Mouse (Mus musculus) spleen, postnatal 36 days (tissue): ENCODE results near the gene Rrp8.

ENCODE experiments used
- DNase-seq, 2 experiments: peaks; one replicate each; pipeline ENCODE4 v3.0.0; 2022; ENCODE audit warnings: low spot score in 2 of 2, mixed read lengths in 1 of 2

The Rrp8 gene

DNA sequence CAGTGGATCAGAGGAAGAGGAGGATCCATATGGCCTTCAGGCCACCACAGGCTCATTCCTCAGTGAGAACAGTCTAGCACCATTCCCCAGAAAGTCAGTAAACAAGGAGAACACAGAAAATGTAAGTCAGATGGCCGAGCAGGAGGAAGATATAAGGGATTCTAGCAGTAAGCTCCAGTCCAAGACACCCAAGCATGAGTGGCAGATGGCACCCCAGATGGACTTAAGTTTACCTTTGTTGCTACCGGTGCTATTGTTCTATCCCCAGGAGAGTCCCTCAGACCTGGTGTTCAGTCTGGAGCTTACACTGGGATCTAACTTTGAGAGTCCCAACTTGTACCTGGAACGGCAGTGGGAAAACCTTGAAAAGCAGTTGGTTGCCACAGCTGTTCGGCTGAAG, 33.4 kb downstream of the Rrp8 start:
- DNase-seq, result no peak

DNA sequence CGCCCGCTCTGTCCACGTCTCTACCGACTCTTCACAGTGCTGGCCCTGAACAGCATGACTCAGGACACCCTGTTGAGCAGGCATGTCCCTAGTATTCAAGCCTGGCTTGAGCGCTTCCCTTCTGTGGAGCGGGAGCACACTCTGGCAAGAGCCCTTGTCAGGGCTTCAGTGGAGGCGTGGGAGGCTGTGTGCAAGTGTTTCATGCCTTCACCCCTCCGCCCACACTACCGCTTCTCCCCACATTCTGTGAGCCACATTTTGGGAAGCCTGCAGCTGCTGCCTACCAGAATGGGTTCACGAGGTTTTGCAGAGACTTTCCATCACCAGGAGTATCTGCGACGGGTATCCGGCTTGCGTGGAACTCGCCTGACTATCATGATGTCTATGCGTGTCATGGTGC, 34.0 kb downstream of the Rrp8 start:
- no peak for DNase-seq

DNA sequence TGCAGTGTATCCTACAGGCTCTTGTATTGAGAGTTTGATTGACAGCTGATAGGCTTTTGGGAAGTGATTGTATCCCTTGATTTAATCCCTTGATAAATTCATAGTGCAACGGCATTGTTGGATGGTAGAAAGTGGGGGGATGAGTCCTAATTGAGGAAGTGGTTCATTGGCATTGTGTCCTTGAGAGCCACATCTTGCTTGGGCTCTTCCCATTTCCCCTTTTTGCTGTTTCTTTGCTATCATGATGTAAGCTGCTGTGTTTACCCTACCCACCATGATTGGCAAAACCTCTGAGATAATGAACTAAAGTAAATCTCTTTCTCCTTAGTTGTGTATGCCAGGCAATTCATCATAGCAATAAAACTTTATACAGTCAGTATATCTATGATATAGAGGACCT, 46.3 kb downstream of the Rrp8 start:
- no peak for DNase-seq

DNA sequence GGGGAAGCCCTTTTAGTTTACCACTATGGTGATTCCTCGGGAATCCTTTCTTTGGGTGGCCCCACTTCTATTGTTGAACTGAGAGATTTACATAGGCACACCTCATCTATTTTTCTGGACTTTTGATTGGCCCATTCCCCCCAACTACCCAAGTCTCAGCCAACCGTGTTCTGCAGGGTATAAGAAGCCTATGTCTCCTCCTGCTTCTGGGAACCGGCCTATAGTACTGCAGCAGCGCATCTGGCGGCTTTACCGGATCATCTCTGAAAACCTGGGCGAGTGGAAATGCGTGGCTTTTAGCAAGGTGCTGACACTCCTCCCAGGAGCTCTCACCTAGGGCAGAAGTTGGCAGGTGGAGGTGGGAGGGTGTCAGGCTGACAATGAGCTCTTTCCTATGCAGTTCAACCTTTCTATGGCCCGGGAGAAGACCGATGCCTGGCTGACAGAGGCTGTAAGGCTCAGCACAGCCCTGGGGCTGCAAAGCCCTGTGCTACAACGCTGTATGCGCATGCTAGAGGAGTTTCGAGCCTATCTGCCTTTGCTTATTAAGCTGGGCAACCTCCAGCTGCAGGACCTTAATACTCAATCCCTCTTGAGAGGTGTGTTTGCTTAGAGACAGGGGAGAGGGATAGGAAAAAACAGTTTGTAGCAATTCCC, 51.5 kb downstream of the Rrp8 start:
- no peak for DNase-seq
